Mouse (Mus musculus) lung, embryonic 15.5 days (tissue): ENCODE results near the gene Setd1b. TPM values are rescaled to one million over a fixed set of nuclear protein-coding genes. Genes with fewer than 3 reads are reported as not detected.

ENCODE experiments used
- ATAC-seq: fragments of 200-750 bp; cut with Nextera tagmentation; 2 replicates; pipeline ENCODE4 v1.8.0; 2017; ENCODE audit warnings: moderate number of reproducible peaks, borderline replicate concordance; ENCODE audit not compliant: low FRiP score, low TSS enrichment; ENCODE audit errors: extremely low read depth
- H3K27ac ChIP-seq: fragments of 300-500 bp; sonication (generic); 2 replicates; pipeline ENCODE4 v1.5.1; 2015; ENCODE audit warnings: moderate library complexity, mild to moderate bottlenecking, inconsistent platforms
- H3K27me3 ChIP-seq: fragments of 300-500 bp; sonication (generic); 2 replicates; pipeline ENCODE4 v1.6.1; 2015; ENCODE audit warnings: inconsistent platforms
- H3K36me3 ChIP-seq: fragments of 300-500 bp; sonication (generic); 2 replicates; pipeline ENCODE4 v1.6.1; 2015; ENCODE audit warnings: inconsistent platforms
- H3K4me1 ChIP-seq: fragments of 300-500 bp; sonication (generic); 2 replicates; pipeline ENCODE4 v1.6.1; 2015; ENCODE audit warnings: inconsistent platforms
- H3K4me2 ChIP-seq: fragments of 300-500 bp; sonication (generic); 2 replicates; pipeline ENCODE4 v1.6.1; 2015; ENCODE audit warnings: inconsistent platforms, mild to moderate bottlenecking, moderate library complexity
- H3K4me3 ChIP-seq: fragments of 300-500 bp; sonication (generic); 2 replicates; pipeline ENCODE4 v1.5.1; 2015; ENCODE audit warnings: mild to moderate bottlenecking, inconsistent platforms
- H3K9ac ChIP-seq: fragments of 300-500 bp; sonication (generic); 2 replicates; pipeline ENCODE4 v1.6.1; 2015; ENCODE audit warnings: inconsistent platforms
- H3K9me3 ChIP-seq: fragments of 300-500 bp; sonication (generic); 2 replicates; pipeline ENCODE4 v1.6.1; 2016; ENCODE audit warnings: inconsistent platforms
- WGBS: fragments of 180-500 bp; shearing (Covaris S2); methylation state at CpG from one replicate; pipeline ENCODE4 v1.1.7; 2015; 5-methylcytosine and 5-hydroxymethylcytosine counted together
- polyA plus RNA-seq: library from polyadenylated mRNA; unstranded; fragments of >200 nt; fragmentation: Nextera tagmentation; extraction: Ambion mirVana; gene quantifications from 2 replicates; pipeline ENCODE4 v1.2.1, GENCODE M21; 2015

Setd1b gene
- polyA plus RNA-seq, 1 experiment from 2014 or later = 9.2 TPM

GRCm38 (mm10) chr5:123144746-123145590 lies 3.0 kb downstream of the Setd1b start:
- peaks cover 46% of the 10 kb centered on the region for H3K4me1 ChIP-seq
- 33% methylated on average over 20 of the region's 20 CpGs for WGBS
- H3K27ac ChIP-seq = no peak overlapping the region

GRCm38 (mm10) chr5:123146357-123146756 lies 4.4 kb downstream of the Setd1b start:
- 85% methylated on average over 11 of the region's 11 CpGs for WGBS
- H3K4me1 ChIP-seq = peaks cover 60% of the 10 kb centered on the region

More at GRCm38 (mm10) chr5:123144746-123145590, 3.0 kb downstream of the Setd1b start:
- Histone ChIP-seq H3K4me3 (peak overlapping the region; percentile 93), H3K36me3 (peaks cover 35% of the 10 kb centered on the region), H3K27me3 (no peaks in the 10 kb centered on the region), H3K9ac (peak overlapping the region; percentile 22; the same call in 1 of the 2 replicates), H3K9me3 (no peaks in the 10 kb centered on the region), H3K4me2 (peak overlapping the region; percentile 99)
- no peak for ATAC-seq

DNA sequence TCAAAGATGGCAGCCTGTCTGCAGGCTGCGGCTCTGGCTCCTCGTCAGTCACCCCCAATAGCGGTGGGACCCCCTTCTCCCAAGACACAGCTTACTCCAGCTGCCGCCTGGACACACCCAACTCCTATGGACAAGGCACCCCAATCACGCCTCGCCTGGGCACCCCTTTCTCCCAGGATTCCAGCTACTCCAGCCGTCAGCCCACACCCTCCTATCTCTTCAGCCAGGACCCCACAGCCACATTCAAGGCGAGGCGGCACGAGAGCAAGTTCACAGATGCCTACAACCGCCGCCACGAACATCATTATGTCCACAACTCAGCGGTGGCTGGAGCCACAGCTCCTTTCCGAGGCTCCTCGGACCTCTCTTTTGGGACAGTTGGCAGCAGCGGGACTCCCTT lies 5.6 kb downstream of the Setd1b start:
- no peak overlapping the region for H3K27ac ChIP-seq
- no peak overlapping the region for H3K4me2 ChIP-seq
- ATAC-seq = no peak
- H3K4me1 ChIP-seq = peaks cover 64% of the 10 kb centered on the region
- no peaks in the 10 kb centered on the region for H3K27me3 ChIP-seq
- H3K9me3 ChIP-seq = no peaks in the 10 kb centered on the region
- H3K9ac ChIP-seq = no peak overlapping the region
- 78% methylated on average over 17 of the region's 17 CpGs for WGBS
- H3K4me3 ChIP-seq = no peak overlapping the region
- peaks cover 44% of the 10 kb centered on the region for H3K36me3 ChIP-seq

More at GRCm38 (mm10) chr5:123146357-123146756, 4.4 kb downstream of the Setd1b start:
- Histone ChIP-seq H3K9me3 (no peaks in the 10 kb centered on the region), H3K27me3 (no peaks in the 10 kb centered on the region), H3K9ac (no peak overlapping the region), H3K36me3 (peaks cover 35% of the 10 kb centered on the region), H3K4me2 (no peak overlapping the region), H3K27ac (no peak overlapping the region), H3K4me3 (no peak overlapping the region)
- ATAC-seq = no peak

DNA sequence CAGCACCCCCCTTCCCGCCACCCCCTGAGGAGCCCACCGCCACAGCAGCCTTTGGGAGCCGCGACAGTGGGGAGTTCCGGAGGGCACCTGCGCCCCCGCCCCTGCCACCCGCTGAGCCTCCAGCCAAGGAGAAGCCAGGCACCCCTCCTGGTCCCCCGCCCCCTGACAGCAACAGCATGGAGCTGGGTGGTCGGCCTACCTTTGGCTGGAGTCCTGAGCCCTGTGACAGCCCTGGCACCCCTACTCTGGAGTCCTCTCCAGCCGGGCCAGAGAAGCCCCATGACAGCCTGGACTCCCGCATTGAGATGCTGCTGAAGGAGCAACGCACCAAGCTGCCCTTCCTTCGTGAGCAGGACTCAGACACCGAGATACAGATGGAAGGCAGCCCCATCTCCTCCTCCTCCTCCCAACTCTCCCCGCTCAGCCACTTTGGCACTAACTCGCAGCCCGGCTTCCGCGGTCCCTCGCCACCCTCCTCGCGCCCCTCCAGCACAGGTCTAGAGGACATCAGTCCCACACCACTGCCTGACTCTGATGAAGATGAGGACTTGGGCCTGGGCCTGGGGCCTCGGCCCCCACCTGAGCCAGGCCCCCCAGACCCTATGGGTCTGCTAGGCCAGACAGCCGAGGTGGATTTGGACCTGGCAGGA lies 6.2 kb downstream of the Setd1b start:
- Histone ChIP-seq H3K27ac (no peak overlapping the region), H3K36me3 (peaks cover 51% of the 10 kb centered on the region), H3K9ac (no peak overlapping the region), H3K27me3 (no peaks in the 10 kb centered on the region), H3K9me3 (no peaks in the 10 kb centered on the region), H3K4me2 (no peak overlapping the region), H3K4me1 (peaks cover 64% of the 10 kb centered on the region), H3K4me3 (no peak overlapping the region)
- 77% methylated on average over 25 of the region's 25 CpGs for WGBS
- ATAC-seq = no peak

- H3K4me2 ChIP-seq = peak overlapping the region; percentile 49
- 0 out of 2 replicates have a peak overlapping the region, but pooled peaks have one; percentile 15 for H3K9ac ChIP-seq
- WGBS = 6% methylated on average over 19 of the region's 19 CpGs
- no peaks in the 10 kb centered on the region for H3K9me3 ChIP-seq
- peaks cover 50% of the 10 kb centered on the region for H3K4me1 ChIP-seq
- ATAC-seq = peak; percentile 85
- H3K4me3 ChIP-seq = peak overlapping the region; percentile 30
- H3K27me3 ChIP-seq = no peaks in the 10 kb centered on the region
- H3K36me3 ChIP-seq = peaks cover 66% of the 10 kb centered on the region
- H3K27ac ChIP-seq = peak overlapping the region; percentile 60
Observed at GRCm38 (mm10) chr5:123149451-123150400, 7.7 kb downstream of the Setd1b start.

DNA sequence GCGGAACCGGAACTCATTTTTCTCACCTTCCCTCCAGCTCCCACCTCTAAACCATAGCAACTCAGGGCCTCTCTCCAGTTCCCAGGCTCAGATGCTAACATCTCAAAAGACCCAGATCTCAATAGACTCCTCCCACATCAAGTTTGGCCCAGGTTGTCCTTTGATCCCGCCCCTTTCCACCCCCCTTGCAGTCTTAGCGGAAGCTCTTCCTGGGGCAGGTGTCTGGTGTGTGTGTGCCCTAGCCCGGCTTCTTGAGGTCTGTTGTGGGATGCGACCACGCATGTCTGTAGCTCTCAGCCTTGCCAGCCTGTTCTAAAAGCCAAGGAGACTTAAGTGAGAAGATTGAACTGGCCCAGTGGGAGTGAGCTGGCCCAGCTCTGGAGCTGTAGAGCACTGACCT lies 8.6 kb downstream of the Setd1b start:
- H3K4me3 ChIP-seq = peak overlapping the region; percentile 30
- peaks cover 41% of the 10 kb centered on the region for H3K4me1 ChIP-seq
- ATAC-seq = no peak
- H3K4me2 ChIP-seq = peak overlapping the region; percentile 49
- no peaks in the 10 kb centered on the region for H3K9me3 ChIP-seq
- no peaks in the 10 kb centered on the region for H3K27me3 ChIP-seq
- H3K27ac ChIP-seq = peak overlapping the region; percentile 17; the same call in 1 of the 2 replicates
- H3K36me3 ChIP-seq = peaks cover 66% of the 10 kb centered on the region
- WGBS = 27% methylated on average over 7 of the region's 7 CpGs
- no peak overlapping the region for H3K9ac ChIP-seq

GRCm38 (mm10) chr5:123151077-123151476 lies 9.1 kb downstream of the Setd1b start:
- Histone ChIP-seq H3K9ac (no peak overlapping the region), H3K36me3 (peaks cover 65% of the 10 kb centered on the region), H3K4me1 (peaks cover 37% of the 10 kb centered on the region), H3K9me3 (no peaks in the 10 kb centered on the region), H3K27ac (peak overlapping the region; percentile 17; the same call in 1 of the 2 replicates), H3K4me2 (peak overlapping the region; percentile 49), H3K4me3 (peak overlapping the region; percentile 30), H3K27me3 (no peaks in the 10 kb centered on the region)
- ATAC-seq = no peak
- WGBS = 21% methylated on average over 7 of the region's 7 CpGs

- H3K4me1 ChIP-seq = peaks cover 37% of the 10 kb centered on the region
- peaks cover 65% of the 10 kb centered on the region for H3K36me3 ChIP-seq
- no peaks in the 10 kb centered on the region for H3K27me3 ChIP-seq
- no peak overlapping the region for H3K4me2 ChIP-seq
- no peak overlapping the region for H3K27ac ChIP-seq
- WGBS = 91% methylated on average over 19 of the region's 19 CpGs
- no peak overlapping the region for H3K9ac ChIP-seq
- H3K9me3 ChIP-seq = no peaks in the 10 kb centered on the region
- no peak overlapping the region for H3K4me3 ChIP-seq
- ATAC-seq = no peak
Observed at GRCm38 (mm10) chr5:123151707-123152362, 9.8 kb downstream of the Setd1b start.

DNA sequence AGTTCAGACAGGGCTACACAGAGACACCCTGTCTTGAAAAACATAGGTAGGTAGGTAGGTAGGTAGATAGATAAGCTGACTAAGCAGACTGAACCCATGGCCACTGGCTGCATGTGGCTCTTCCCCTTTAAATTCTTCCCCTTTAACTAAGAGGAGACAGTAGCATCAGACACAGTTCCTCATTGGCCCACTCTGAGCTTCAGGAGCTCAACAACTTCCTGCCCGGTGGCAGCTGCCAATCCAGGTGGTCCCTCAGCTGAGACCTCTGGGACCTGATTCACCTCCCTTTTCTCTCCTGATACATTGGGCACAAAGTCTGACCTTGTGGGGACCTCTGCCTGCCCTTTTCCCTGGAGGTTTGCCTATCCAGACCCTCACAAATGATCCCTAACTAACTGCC lies 10.9 kb downstream of the Setd1b start:
- Histone ChIP-seq H3K27ac (no peak overlapping the region), H3K4me1 (peaks cover 37% of the 10 kb centered on the region), H3K4me3 (no peak overlapping the region), H3K9me3 (no peaks in the 10 kb centered on the region), H3K4me2 (no peak overlapping the region), H3K9ac (no peak overlapping the region), H3K27me3 (no peaks in the 10 kb centered on the region), H3K36me3 (peaks cover 65% of the 10 kb centered on the region)
- WGBS = 81% methylated on average over 1 of the region's 1 CpGs
- ATAC-seq = no peak

DNA sequence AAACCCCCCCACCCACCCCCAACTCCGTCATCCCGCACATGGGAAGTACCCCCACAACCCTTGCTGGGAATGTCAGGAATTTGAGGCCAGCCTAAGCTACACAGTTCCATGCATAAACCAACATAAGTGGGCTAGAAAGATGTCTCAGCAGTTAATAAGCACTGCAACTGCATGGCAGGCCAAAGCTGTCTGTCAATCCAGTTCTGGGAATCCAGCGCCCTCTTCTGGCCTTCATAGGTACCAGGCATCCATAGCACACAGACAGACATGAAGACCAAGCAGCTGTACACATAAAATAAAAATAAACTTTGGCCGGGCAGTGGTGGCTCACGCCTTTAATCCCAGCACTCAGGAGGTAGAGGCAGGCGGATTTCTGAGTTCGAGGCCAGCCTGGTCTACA lies 13.4 kb downstream of the Setd1b start:
- H3K9ac ChIP-seq = no peak overlapping the region
- H3K4me1 ChIP-seq = peaks cover 13% of the 10 kb centered on the region
- ATAC-seq = no peak
- WGBS = 31% methylated on average over 7 of the region's 7 CpGs
- H3K27ac ChIP-seq = no peak overlapping the region
- H3K4me3 ChIP-seq = no peak overlapping the region
- no peak overlapping the region for H3K4me2 ChIP-seq
- H3K27me3 ChIP-seq = no peaks in the 10 kb centered on the region
- peaks cover 76% of the 10 kb centered on the region for H3K36me3 ChIP-seq
- H3K9me3 ChIP-seq = no peaks in the 10 kb centered on the region

DNA sequence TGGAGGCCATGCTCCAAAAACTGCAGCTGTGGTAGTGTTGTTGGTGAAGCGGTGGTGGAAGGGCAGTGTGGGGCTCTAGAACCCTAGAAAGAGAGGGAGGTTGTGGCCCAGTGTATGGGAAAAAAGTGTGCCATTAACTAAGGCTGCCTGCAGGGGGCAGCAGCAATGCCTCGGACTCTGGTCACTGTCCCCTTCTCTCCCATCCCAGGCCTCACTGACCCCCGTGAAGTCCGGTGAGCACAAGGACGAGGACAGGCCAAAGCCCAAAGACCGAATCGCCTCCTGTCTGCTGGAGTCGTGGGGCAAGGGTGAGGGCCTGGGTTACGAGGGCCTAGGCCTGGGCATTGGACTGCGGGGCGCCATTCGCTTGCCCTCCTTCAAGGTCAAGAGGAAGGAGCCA lies 14.8 kb downstream of the Setd1b start:
- H3K4me2 ChIP-seq = no peak overlapping the region
- H3K9ac ChIP-seq = no peak overlapping the region
- H3K27ac ChIP-seq = no peak overlapping the region
- peaks cover 87% of the 10 kb centered on the region for H3K36me3 ChIP-seq
- no peak for ATAC-seq
- no peak overlapping the region for H3K4me3 ChIP-seq
- no peaks in the 10 kb centered on the region for H3K4me1 ChIP-seq
- no peaks in the 10 kb centered on the region for H3K9me3 ChIP-seq
- WGBS = 86% methylated on average over 12 of the region's 12 CpGs
- H3K27me3 ChIP-seq = no peaks in the 10 kb centered on the region
